Mouse (Mus musculus): ENCODE results near the gene Zfp451. TPM values are rescaled to one million over a fixed set of nuclear protein-coding genes. Genes with fewer than 3 reads are reported as not detected.

Gene Zfp451
- total and polyA plus RNA-seq, 3 experiments, result 33.7 to 102 (median 36.7) TPM

GRCm38 (mm10) chr1:33734001-33734685 lies 80.3 kb downstream of the Zfp451 start:
- H3K27me3 ChIP-seq (ENCODE audit: insufficient read depth, low read length), result peaks cover 24% of the 10 kb centered on the region
- DNase-seq (ENCODE audit: low spot score) (no peak), ATAC-seq (ENCODE audit: extremely low read depth, insufficient number of reproducible peaks, low FRiP score, poor library complexity, severe bottlenecking) (no peak)
- no peaks in the 10 kb centered on the region for H3K9me3 ChIP-seq (replicated peaks)
- TF ChIP-seq GATA2 (IDR thresholded peaks at IDR 0.05; ENCODE audit: borderline replicate concordance, low read depth, low read length), result no peak
- no peak for TF ChIP-seq TAL1 (conservative IDR thresholded peaks at IDR 0.05; ENCODE audit: low read depth, low read length)
- TF ChIP-seq CTCF (IDR thresholded peaks at IDR 0.05; ENCODE audit: low read depth, low read length), result no peak
- no peak for TF ChIP-seq GATA1 (IDR thresholded peaks at IDR 0.05; ENCODE audit: borderline replicate concordance, low read length)
- no peak for TF ChIP-seq POLR2AphosphoS5 (IDR thresholded peaks at IDR 0.05; ENCODE audit: insufficient replicate concordance, low read depth, low read length)
- H3K4me3 ChIP-seq (ENCODE audit: low read depth, low read length), result no peak overlapping the region
- H3K4me1 ChIP-seq (ENCODE audit: insufficient read depth, low read depth, low read length), result peaks cover 8% of the 10 kb centered on the region
- H3K36me3 ChIP-seq (replicated peaks), result no peaks in the 10 kb centered on the region

GRCm38 (mm10) chr1:33733044-33733443 lies 81.4 kb downstream of the Zfp451 start:
- no peak for DNase-seq (ENCODE audit: low spot score)
- Histone ChIP-seq H3K36me3 (replicated peaks) (no peaks in the 10 kb centered on the region), H3K9me3 (replicated peaks) (no peaks in the 10 kb centered on the region), H3K4me3 (ENCODE audit: low read depth, low read length) (no peak overlapping the region), H3K4me1 (ENCODE audit: insufficient read depth, low read depth, low read length) (no peaks in the 10 kb centered on the region), H3K27me3 (ENCODE audit: insufficient read depth, low read length) (peaks cover 27% of the 10 kb centered on the region)
- TF ChIP-seq TAL1 (conservative IDR thresholded peaks at IDR 0.05; ENCODE audit: low read depth, low read length) (no peak), POLR2AphosphoS5 (IDR thresholded peaks at IDR 0.05; ENCODE audit: insufficient replicate concordance, low read depth, low read length) (peak; percentile 73; the same call in 1 of the 2 replicates)
- no peak for ATAC-seq (ENCODE audit: extremely low read depth, insufficient number of reproducible peaks, low FRiP score, poor library complexity, severe bottlenecking)

GRCm38 (mm10) chr1:33725086-33725485 lies 89.3 kb downstream of the Zfp451 start:
- H3K4me1 ChIP-seq (ENCODE audit: insufficient read depth, low read depth, low read length), result no peaks in the 10 kb centered on the region
- no peaks in the 10 kb centered on the region for H3K36me3 ChIP-seq (replicated peaks)
- peaks cover 2% of the 10 kb centered on the region for H3K9me3 ChIP-seq (replicated peaks)
- DNase-seq (ENCODE audit: low spot score) (no peak), ATAC-seq (ENCODE audit: extremely low read depth, insufficient number of reproducible peaks, low FRiP score, poor library complexity, severe bottlenecking) (no peak)
- no peak overlapping the region for H3K4me3 ChIP-seq (ENCODE audit: low read depth, low read length)
- TF ChIP-seq GATA1 (IDR thresholded peaks at IDR 0.05; ENCODE audit: borderline replicate concordance, low read length) (no peak), CTCF (IDR thresholded peaks at IDR 0.05; ENCODE audit: low read depth, low read length) (no peak), TAL1 (conservative IDR thresholded peaks at IDR 0.05; ENCODE audit: low read depth, low read length) (no peak), GATA2 (IDR thresholded peaks at IDR 0.05; ENCODE audit: borderline replicate concordance, low read depth, low read length) (no peak), POLR2AphosphoS5 (IDR thresholded peaks at IDR 0.05; ENCODE audit: insufficient replicate concordance, low read depth, low read length) (no peak)
- H3K27me3 ChIP-seq (ENCODE audit: insufficient read depth, low read length), result peaks cover 18% of the 10 kb centered on the region

GRCm38 (mm10) chr1:33724516-33724915 lies 89.9 kb downstream of the Zfp451 start:
- Histone ChIP-seq H3K36me3 (replicated peaks) (no peaks in the 10 kb centered on the region), H3K9me3 (replicated peaks) (peaks cover 8% of the 10 kb centered on the region), H3K4me3 (ENCODE audit: low read depth, low read length) (no peak overlapping the region), H3K27me3 (ENCODE audit: insufficient read depth, low read length) (peaks cover 20% of the 10 kb centered on the region), H3K4me1 (ENCODE audit: insufficient read depth, low read depth, low read length) (no peaks in the 10 kb centered on the region)
- DNase-seq (ENCODE audit: low spot score), result no peak
- no peak for ATAC-seq (ENCODE audit: extremely low read depth, insufficient number of reproducible peaks, low FRiP score, poor library complexity, severe bottlenecking)
- TF ChIP-seq GATA2 (IDR thresholded peaks at IDR 0.05; ENCODE audit: borderline replicate concordance, low read depth, low read length), result no peak
- no peak for TF ChIP-seq TAL1 (conservative IDR thresholded peaks at IDR 0.05; ENCODE audit: low read depth, low read length)
- no peak for TF ChIP-seq CTCF (IDR thresholded peaks at IDR 0.05; ENCODE audit: low read depth, low read length)
- TF ChIP-seq POLR2AphosphoS5 (IDR thresholded peaks at IDR 0.05; ENCODE audit: insufficient replicate concordance, low read depth, low read length), result no peak
- no peak for TF ChIP-seq GATA1 (IDR thresholded peaks at IDR 0.05; ENCODE audit: borderline replicate concordance, low read length)

GRCm38 (mm10) chr1:33721020-33721419 lies 93.4 kb downstream of the Zfp451 start:
- ATAC-seq (ENCODE audit: extremely low read depth, insufficient number of reproducible peaks, low FRiP score, poor library complexity, severe bottlenecking) (no peak), DNase-seq (ENCODE audit: low spot score) (no peak)
- TF ChIP-seq POLR2AphosphoS5 (IDR thresholded peaks at IDR 0.05; ENCODE audit: insufficient replicate concordance, low read depth, low read length), result no peak
- Histone ChIP-seq H3K4me3 (ENCODE audit: low read depth, low read length) (no peak overlapping the region), H3K27me3 (ENCODE audit: insufficient read depth, low read length) (peaks cover 17% of the 10 kb centered on the region), H3K9me3 (replicated peaks) (peaks cover 8% of the 10 kb centered on the region), H3K4me1 (ENCODE audit: insufficient read depth, low read depth, low read length) (no peaks in the 10 kb centered on the region), H3K36me3 (replicated peaks) (no peaks in the 10 kb centered on the region)

GRCm38 (mm10) chr1:33720231-33720630 lies 94.2 kb downstream of the Zfp451 start:
- no peak for ATAC-seq (ENCODE audit: extremely low read depth, insufficient number of reproducible peaks, low FRiP score, poor library complexity, severe bottlenecking)

More at GRCm38 (mm10) chr1:33720231-33720630, 94.2 kb downstream of the Zfp451 start:
- Histone ChIP-seq H3K27me3 (ENCODE audit: insufficient read depth, low read length) (peaks cover 17% of the 10 kb centered on the region), H3K36me3 (replicated peaks) (no peaks in the 10 kb centered on the region), H3K4me1 (ENCODE audit: insufficient read depth, low read depth, low read length) (no peaks in the 10 kb centered on the region), H3K4me3 (ENCODE audit: low read depth, low read length) (no peak overlapping the region), H3K9me3 (replicated peaks) (peaks cover 8% of the 10 kb centered on the region)
- TF ChIP-seq TAL1 (conservative IDR thresholded peaks at IDR 0.05; ENCODE audit: low read depth, low read length), result no peak
- TF ChIP-seq GATA1 (IDR thresholded peaks at IDR 0.05; ENCODE audit: borderline replicate concordance, low read length), result no peak
- no peak for TF ChIP-seq GATA2 (IDR thresholded peaks at IDR 0.05; ENCODE audit: borderline replicate concordance, low read depth, low read length)
- DNase-seq (ENCODE audit: low spot score), result no peak
